Mouse (Mus musculus): ENCODE measurements around the gene D330045A20Rik. TPM values are rescaled to one million over a fixed set of nuclear protein-coding genes. Genes with fewer than 3 reads are reported as not detected.

D330045A20Rik gene
- total and polyA plus RNA-seq, 2 experiments from 2014 or later, result 0.36 TPM; not detected in 1

DNA sequence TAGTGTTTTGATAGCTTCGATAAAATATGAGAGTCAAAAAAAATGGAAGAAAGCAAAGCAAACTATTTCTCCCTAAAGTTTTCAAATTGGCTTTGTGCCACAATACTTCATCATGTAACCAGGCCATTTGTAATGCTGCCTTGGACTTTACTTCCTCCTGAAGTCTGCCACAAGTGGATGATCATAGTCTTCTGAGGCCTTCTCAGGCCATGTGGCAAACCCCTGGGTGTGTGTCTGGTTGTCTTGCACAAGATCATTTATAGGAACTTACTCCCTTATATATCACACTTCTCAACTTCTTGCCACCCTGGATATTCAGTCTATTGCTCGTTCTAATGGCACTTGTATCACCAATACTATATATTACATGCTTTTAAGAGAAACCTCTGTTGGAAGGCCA is 71.9 kb downstream of the D330045A20Rik start:
- no peaks in the 10 kb centered on the region for H3K4me1 ChIP-seq (ENCODE audit: control insufficient read depth, insufficient read depth)
- H3K4me2 ChIP-seq (ENCODE audit: low read depth, low read length), result no peak overlapping the region
- no peak overlapping the region for H3K9ac ChIP-seq (replicated peaks; ENCODE audit: low read depth, low read length)
- TF ChIP-seq EP300 (IDR thresholded peaks at IDR 0.05; ENCODE audit: low read depth) (no peak), CTCF (IDR thresholded peaks at IDR 0.05; ENCODE audit: low read depth) (no peak)
- H3K36me3 ChIP-seq (replicated peaks; ENCODE audit: control insufficient read depth, insufficient read depth, low read length), result no peaks in the 10 kb centered on the region
- no peaks in the 10 kb centered on the region for H3K9me3 ChIP-seq (replicated peaks; ENCODE audit: control insufficient read depth, low read length)
- no peaks in the 10 kb centered on the region for H3K27me3 ChIP-seq (ENCODE audit: control insufficient read depth, insufficient read depth, low read length)
- WGBS, result 66% methylated on average over 2 of the region's 2 CpGs
- H3K27ac ChIP-seq (ENCODE audit: low read depth), result no peak overlapping the region
- no peak overlapping the region for H3K4me3 ChIP-seq (ENCODE audit: low read depth, low read length)
- no peak for DNase-seq (ENCODE audit: low spot score)
- ATAC-seq (ENCODE audit: insufficient read depth, low read depth), result no peak

DNA sequence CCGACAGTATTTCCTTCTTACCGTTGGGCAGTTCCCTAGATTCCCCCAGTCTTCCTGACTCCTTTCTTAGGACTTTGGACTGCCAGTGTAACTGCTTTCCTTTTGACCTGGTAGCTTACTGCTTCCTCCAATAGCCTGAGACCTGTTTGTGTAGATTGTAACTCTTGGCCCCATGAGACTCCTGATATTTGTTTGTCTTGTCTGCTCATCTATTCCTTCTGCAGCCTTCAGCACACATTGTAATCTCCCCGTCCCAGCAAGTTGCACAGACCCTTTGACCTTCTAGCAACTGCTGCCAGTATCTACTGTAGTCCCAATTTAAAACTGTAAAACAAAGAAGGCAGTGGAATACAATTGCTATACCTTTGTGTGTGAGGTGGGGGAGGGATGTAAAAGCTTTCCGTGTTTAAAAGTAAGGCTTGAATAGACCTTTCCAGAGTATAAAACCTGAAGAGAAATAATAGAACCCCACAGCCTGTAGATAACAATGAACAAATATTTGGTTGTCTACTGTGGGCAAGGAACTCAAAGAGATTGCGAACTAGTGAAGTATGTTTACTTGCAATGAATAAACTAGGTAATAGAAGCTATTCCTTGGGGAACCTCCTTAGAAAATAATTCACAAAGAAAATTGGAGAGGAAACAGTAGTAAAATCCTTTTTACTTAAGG is 82.2 kb downstream of the D330045A20Rik start:
- Histone ChIP-seq H3K4me2 (ENCODE audit: low read depth, low read length) (no peak overlapping the region), H3K4me3 (ENCODE audit: low read depth, low read length) (no peak overlapping the region), H3K9me3 (replicated peaks; ENCODE audit: control insufficient read depth, low read length) (no peaks in the 10 kb centered on the region), H3K9ac (replicated peaks; ENCODE audit: low read depth, low read length) (no peak overlapping the region), H3K27ac (ENCODE audit: low read depth) (no peak overlapping the region), H3K4me1 (ENCODE audit: control insufficient read depth, insufficient read depth) (no peaks in the 10 kb centered on the region), H3K36me3 (replicated peaks; ENCODE audit: control insufficient read depth, insufficient read depth, low read length) (no peaks in the 10 kb centered on the region), H3K27me3 (ENCODE audit: control insufficient read depth, insufficient read depth, low read length) (no peaks in the 10 kb centered on the region)
- DNase-seq (ENCODE audit: low spot score) (no peak), ATAC-seq (ENCODE audit: insufficient read depth, low read depth) (no peak)
- WGBS, result 59% methylated on average over 5 of the region's 5 CpGs
- TF ChIP-seq CTCF (IDR thresholded peaks at IDR 0.05; ENCODE audit: low read depth) (no peak), EP300 (IDR thresholded peaks at IDR 0.05; ENCODE audit: low read depth) (no peak)

DNA sequence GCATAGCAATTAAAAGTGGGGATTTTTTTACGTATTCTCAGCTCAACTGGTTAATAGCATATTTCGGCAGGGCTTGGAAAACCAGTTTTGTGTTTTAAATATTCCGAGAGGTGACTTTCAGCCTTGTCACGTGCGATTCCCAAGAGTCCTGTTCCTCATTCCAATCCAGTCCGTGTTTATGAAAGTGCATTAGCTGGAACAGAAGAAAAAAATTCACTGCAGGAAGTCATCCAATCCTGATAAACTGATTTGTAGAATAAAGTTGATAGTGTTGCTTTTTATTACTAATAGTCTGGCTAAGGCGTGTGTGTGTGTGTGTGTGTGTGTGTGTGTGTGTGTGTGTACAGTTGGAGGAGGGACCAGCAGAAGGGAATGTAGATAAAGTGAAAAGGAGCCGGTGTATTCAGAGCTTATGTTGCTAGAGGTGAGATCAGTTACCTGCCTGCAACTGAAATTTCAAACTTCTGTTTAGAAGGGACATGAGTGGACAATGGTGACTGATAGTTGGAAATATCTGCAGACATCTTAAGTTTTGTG is 82.8 kb downstream of the D330045A20Rik start, which contains the start of gene Rnf128:
TSS of gene Rnf128 (plus strand) at position 392 of the 537 bp plus-strand sequence.
- TF ChIP-seq CTCF (IDR thresholded peaks at IDR 0.05; ENCODE audit: low read depth), result no peak
- TF ChIP-seq EP300 (IDR thresholded peaks at IDR 0.05; ENCODE audit: low read depth), result no peak
- Histone ChIP-seq H3K4me1 (ENCODE audit: control insufficient read depth, insufficient read depth) (no peaks in the 10 kb centered on the region), H3K27me3 (ENCODE audit: control insufficient read depth, insufficient read depth, low read length) (no peaks in the 10 kb centered on the region), H3K36me3 (replicated peaks; ENCODE audit: control insufficient read depth, insufficient read depth, low read length) (no peaks in the 10 kb centered on the region), H3K4me2 (ENCODE audit: low read depth, low read length) (no peak within 1 kb of the TSS), H3K9me3 (replicated peaks; ENCODE audit: control insufficient read depth, low read length) (no peaks in the 10 kb centered on the region), H3K4me3 (ENCODE audit: low read depth, low read length) (no peak within 1 kb of the TSS), H3K9ac (replicated peaks; ENCODE audit: low read depth, low read length) (no peak within 1 kb of the TSS), H3K27ac (ENCODE audit: low read depth) (no peak within 1 kb of the TSS)
- 54% methylated on average over 8 of the region's 8 CpGs for WGBS
- no peak for ATAC-seq (ENCODE audit: insufficient read depth, low read depth)
- no peak for DNase-seq (ENCODE audit: low spot score)

DNA sequence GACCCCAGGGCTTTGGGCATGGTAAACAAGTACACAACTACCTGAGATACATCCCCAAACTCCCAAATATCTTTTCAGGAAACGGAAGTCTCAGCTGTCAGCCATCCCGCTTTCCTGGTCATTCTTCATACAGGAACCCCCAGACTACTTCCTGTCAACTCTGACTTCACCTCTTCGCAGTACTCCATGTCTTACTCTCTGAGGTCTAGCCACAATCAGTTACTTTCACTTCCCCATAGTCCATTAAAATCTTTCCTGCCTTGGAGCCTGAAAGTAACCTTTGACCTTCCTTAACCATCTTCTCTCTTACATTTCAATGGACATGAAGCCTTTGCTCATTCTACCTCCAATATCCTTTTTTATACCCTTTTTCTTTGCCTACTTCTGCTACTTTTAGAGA is 89.9 kb downstream of the D330045A20Rik start:
- no peak for ATAC-seq (ENCODE audit: insufficient read depth, low read depth)

DNA sequence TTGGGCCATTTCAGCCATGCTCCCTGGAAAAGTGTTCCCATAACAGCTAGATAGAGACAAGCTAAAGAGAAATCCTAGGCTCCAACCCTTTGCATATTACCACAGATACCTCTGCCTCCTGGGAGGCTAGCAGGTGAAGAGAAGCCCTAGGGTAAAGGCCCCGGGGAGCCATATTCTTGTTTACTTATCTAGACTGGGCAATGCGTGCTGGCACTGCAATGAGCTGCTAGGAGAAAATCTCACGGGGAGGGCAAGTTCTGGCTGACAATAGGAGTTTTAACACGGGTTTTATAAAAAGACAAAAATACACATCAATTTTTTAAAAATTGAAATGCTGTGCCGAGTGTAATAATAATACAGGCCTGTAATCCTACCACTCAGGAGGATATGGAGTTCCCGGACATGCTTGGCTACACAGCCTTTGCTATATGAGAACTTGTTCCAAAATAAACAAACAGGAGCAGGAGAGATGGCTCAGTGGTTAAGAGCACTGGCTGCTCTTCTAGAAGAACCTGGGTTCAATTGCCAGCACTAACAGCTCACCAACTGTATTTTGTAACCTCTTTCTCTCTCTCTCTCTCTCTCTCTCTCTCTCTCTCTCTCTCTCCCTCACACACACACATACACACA is 98.6 kb downstream of the D330045A20Rik start:
- WGBS, result 67% methylated on average over 6 of the region's 6 CpGs
- Histone ChIP-seq H3K27ac (ENCODE audit: low read depth) (no peak overlapping the region), H3K4me2 (ENCODE audit: low read depth, low read length) (no peak overlapping the region), H3K9me3 (replicated peaks; ENCODE audit: control insufficient read depth, low read length) (no peaks in the 10 kb centered on the region), H3K36me3 (replicated peaks; ENCODE audit: control insufficient read depth, insufficient read depth, low read length) (no peaks in the 10 kb centered on the region), H3K4me3 (ENCODE audit: low read depth, low read length) (no peak overlapping the region), H3K4me1 (ENCODE audit: control insufficient read depth, insufficient read depth) (no peaks in the 10 kb centered on the region), H3K27me3 (ENCODE audit: control insufficient read depth, insufficient read depth, low read length) (no peaks in the 10 kb centered on the region), H3K9ac (replicated peaks; ENCODE audit: low read depth, low read length) (no peak overlapping the region)
- no peak for DNase-seq (ENCODE audit: low spot score)
- no peak for TF ChIP-seq EP300 (IDR thresholded peaks at IDR 0.05; ENCODE audit: low read depth)
- no peak for TF ChIP-seq CTCF (IDR thresholded peaks at IDR 0.05; ENCODE audit: low read depth)
- ATAC-seq (ENCODE audit: insufficient read depth, low read depth), result no peak

More for the DNA sequence above, 89.9 kb downstream of the D330045A20Rik start:
- Histone ChIP-seq H3K9me3 (replicated peaks; ENCODE audit: control insufficient read depth, low read length) (no peaks in the 10 kb centered on the region), H3K4me2 (ENCODE audit: low read depth, low read length) (no peak overlapping the region), H3K27ac (ENCODE audit: low read depth) (no peak overlapping the region), H3K4me1 (ENCODE audit: control insufficient read depth, insufficient read depth) (no peaks in the 10 kb centered on the region), H3K9ac (replicated peaks; ENCODE audit: low read depth, low read length) (no peak overlapping the region), H3K4me3 (ENCODE audit: low read depth, low read length) (no peak overlapping the region), H3K27me3 (ENCODE audit: control insufficient read depth, insufficient read depth, low read length) (no peaks in the 10 kb centered on the region), H3K36me3 (replicated peaks; ENCODE audit: control insufficient read depth, insufficient read depth, low read length) (no peaks in the 10 kb centered on the region)
- WGBS, result 66% methylated on average over 3 of the region's 3 CpGs
- TF ChIP-seq EP300 (IDR thresholded peaks at IDR 0.05; ENCODE audit: low read depth), result no peak
- TF ChIP-seq CTCF (IDR thresholded peaks at IDR 0.05; ENCODE audit: low read depth), result no peak
- DNase-seq (ENCODE audit: low spot score), result no peak
